Mouse (Mus musculus) G1E (cell line): ENCODE data around the gene Stx18. TPM values are rescaled to one million over a fixed set of nuclear protein-coding genes. Genes with fewer than 3 reads are reported as not detected.

Experiments
- ATAC-seq: 2 replicates; pipeline ENCODE4 v1.8.0; 2016; ENCODE audit warnings: mild to moderate bottlenecking; ENCODE audit not compliant: insufficient number of reproducible peaks, poor library complexity, low FRiP score, severe bottlenecking; ENCODE audit errors: extremely low read depth
- DNase-seq: peaks from one replicate; pipeline ENCODE4 v3.0.0; 2012; ENCODE audit warnings: low spot score
- H3K27me3 ChIP-seq: 2 replicates; pipeline ENCODE4 v1.6.1; 2012; ENCODE audit warnings: mild to moderate bottlenecking, low read length, inconsistent platforms; ENCODE audit not compliant: insufficient read depth
- H3K36me3 ChIP-seq: replicated peaks from 2 replicates; pipeline ENCODE3; 2012; ENCODE audit warnings: mild to moderate bottlenecking, inconsistent platforms
- H3K4me1 ChIP-seq: 2 replicates; pipeline ENCODE4 v1.6.1; 2012; ENCODE audit warnings: low read depth, low read length, inconsistent platforms, mixed read lengths; ENCODE audit not compliant: insufficient read depth
- H3K4me3 ChIP-seq: 2 replicates; pipeline ENCODE4 v1.5.1; 2012; ENCODE audit warnings: low read depth, mild to moderate bottlenecking, inconsistent platforms, low read length, moderate library complexity, mixed read lengths
- H3K9me3 ChIP-seq: replicated peaks from 2 replicates; pipeline ENCODE4 v1.6.1; 2012; ENCODE audit warnings: inconsistent platforms
- CTCF ChIP-seq: IDR thresholded peaks from 2 replicates; pipeline ENCODE4 v1.5.1; 2012; ENCODE audit warnings: low read depth, low read length, inconsistent platforms, mixed read lengths
- GATA1 ChIP-seq: IDR thresholded peaks from 2 replicates; pipeline ENCODE4 v1.6.1; 2012; ENCODE audit warnings: borderline replicate concordance, low read length, inconsistent platforms, mixed read lengths
- GATA2 ChIP-seq: IDR thresholded peaks from 2 replicates; pipeline ENCODE4 v1.6.1; 2012; ENCODE audit warnings: low read depth, low read length, inconsistent platforms, borderline replicate concordance
- POLR2AphosphoS5 ChIP-seq: IDR thresholded peaks from 2 replicates; pipeline ENCODE4 v1.6.1; 2012; ENCODE audit warnings: low read depth, low read length, inconsistent platforms; ENCODE audit not compliant: insufficient replicate concordance
- TAL1 ChIP-seq: conservative IDR thresholded peaks from 2 replicates; pipeline ENCODE4 v1.6.1; 2012; ENCODE audit warnings: low read depth, low read length, inconsistent platforms, mixed read lengths
- polyA plus RNA-seq: library from polyadenylated mRNA; stranded (reverse); fragments of >175 nt; gene quantifications from 2 replicates; pipeline ENCODE4 v1.2.3, GENCODE M21; 2012
- total RNA-seq, 2 experiments: library from RNA; stranded (forward) in 1 of 2; stranded (reverse) in 1 of 2; fragments of 200-1000 nt in 1 of 2; fragments of >200 nt in 1 of 2; fragmentation: Nextera tagmentation in 1 of 2; gene quantifications; 2 replicates each; pipeline ENCODE4 v1.2.3; 2014 to 2017

Gene Stx18
- total and polyA plus RNA-seq, 3 experiments: 20.3 to 38.4 (median 32.7) TPM

- TF ChIP-seq GATA1: no peak
- TF ChIP-seq CTCF: no peak
- no peak for TF ChIP-seq POLR2AphosphoS5
- TF ChIP-seq GATA2: no peak
- no peak for TF ChIP-seq TAL1
- Histone ChIP-seq H3K4me1 (no peaks in the 10 kb centered on the region), H3K36me3 (no peaks in the 10 kb centered on the region), H3K9me3 (peaks cover 2% of the 10 kb centered on the region; the same call in 1 of the 2 replicates), H3K4me3 (no peak overlapping the region), H3K27me3 (no peaks in the 10 kb centered on the region; the same call in 1 of the 2 replicates)
- DNase-seq: no peak
- ATAC-seq: no peak
Measured at GRCm38 (mm10) chr5:38153636-38154035, 115.1 kb downstream of the Stx18 start.

DNA sequence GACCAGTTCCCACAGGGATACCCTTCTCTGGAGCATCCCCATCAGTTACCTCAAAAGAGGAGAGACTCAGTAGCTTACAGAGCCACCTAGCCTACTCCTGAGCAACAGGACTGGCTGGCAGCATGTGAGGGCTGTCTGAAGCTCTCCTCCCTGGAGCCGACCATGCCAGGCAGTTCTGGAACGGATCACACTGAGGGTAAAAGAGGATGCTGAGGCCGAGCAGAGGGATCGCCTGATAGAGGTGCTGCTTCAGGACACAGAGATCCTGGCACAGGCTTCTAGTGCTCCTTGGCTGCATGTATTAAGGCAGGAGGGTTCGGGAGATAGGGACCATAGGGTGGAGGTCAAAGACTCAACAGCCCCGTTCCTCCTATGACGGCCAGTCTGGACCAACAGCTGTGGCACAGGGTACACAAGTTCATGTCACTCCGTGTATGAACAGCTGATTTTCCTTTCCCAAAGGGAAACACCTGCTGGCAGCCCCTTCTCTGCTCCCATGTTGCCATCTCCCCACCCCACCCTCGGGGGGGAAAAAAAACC lies 119.0 kb downstream of the Stx18 start:
- no peaks in the 10 kb centered on the region for H3K4me1 ChIP-seq
- no peak overlapping the region for H3K4me3 ChIP-seq
- no peak for ATAC-seq
- H3K9me3 ChIP-seq: peaks cover 10% of the 10 kb centered on the region
- DNase-seq: no peak
- TF ChIP-seq TAL1: no peak
- TF ChIP-seq CTCF: no peak
- no peak for TF ChIP-seq GATA2
- TF ChIP-seq POLR2AphosphoS5: no peak
- TF ChIP-seq GATA1: no peak
- no peaks in the 10 kb centered on the region for H3K36me3 ChIP-seq
- peaks cover 2% of the 10 kb centered on the region; the same call in 1 of the 2 replicates for H3K27me3 ChIP-seq

GRCm38 (mm10) chr5:38158501-38158946 lies 120.0 kb downstream of the Stx18 start:
- H3K27me3 ChIP-seq: peaks cover 2% of the 10 kb centered on the region; the same call in 1 of the 2 replicates
- no peaks in the 10 kb centered on the region for H3K36me3 ChIP-seq
- H3K4me3 ChIP-seq: no peak overlapping the region
- no peak for ATAC-seq
- DNase-seq: no peak
- H3K9me3 ChIP-seq: peaks cover 10% of the 10 kb centered on the region
- no peaks in the 10 kb centered on the region for H3K4me1 ChIP-seq
- TF ChIP-seq GATA2: no peak
- TF ChIP-seq TAL1: no peak
- TF ChIP-seq GATA1: no peak
- no peak for TF ChIP-seq POLR2AphosphoS5
- TF ChIP-seq CTCF: no peak

GRCm38 (mm10) chr5:38158947-38159633 lies 120.5 kb downstream of the Stx18 start:
- peaks cover 2% of the 10 kb centered on the region; the same call in 1 of the 2 replicates for H3K27me3 ChIP-seq
- ATAC-seq: no peak

GRCm38 (mm10) chr5:38159634-38160413 lies 121.3 kb downstream of the Stx18 start, which contains the start of gene Nsg1:
TSS of gene Nsg1 (minus strand) at chr5:38159907.
- H3K36me3 ChIP-seq: no peaks in the 10 kb centered on the region
- H3K27me3 ChIP-seq: peaks cover 4% of the 10 kb centered on the region; the same call in 1 of the 2 replicates
- TF ChIP-seq TAL1: no peak
- no peak for TF ChIP-seq CTCF
- TF ChIP-seq POLR2AphosphoS5: no peak
- no peak for TF ChIP-seq GATA2
- no peak for TF ChIP-seq GATA1
- peaks cover 10% of the 10 kb centered on the region for H3K9me3 ChIP-seq
- no peak for DNase-seq
- no peak for ATAC-seq
- no peak within 1 kb of the TSS for H3K4me3 ChIP-seq
- no peaks in the 10 kb centered on the region for H3K4me1 ChIP-seq

More at GRCm38 (mm10) chr5:38158947-38159633, 120.5 kb downstream of the Stx18 start:
- TF ChIP-seq GATA2 (no peak), CTCF (no peak), GATA1 (no peak), POLR2AphosphoS5 (no peak), TAL1 (no peak)
- no peaks in the 10 kb centered on the region for H3K36me3 ChIP-seq
- DNase-seq: no peak
- H3K4me3 ChIP-seq: no peak overlapping the region
- peaks cover 10% of the 10 kb centered on the region for H3K9me3 ChIP-seq
- H3K4me1 ChIP-seq: no peaks in the 10 kb centered on the region

DNA sequence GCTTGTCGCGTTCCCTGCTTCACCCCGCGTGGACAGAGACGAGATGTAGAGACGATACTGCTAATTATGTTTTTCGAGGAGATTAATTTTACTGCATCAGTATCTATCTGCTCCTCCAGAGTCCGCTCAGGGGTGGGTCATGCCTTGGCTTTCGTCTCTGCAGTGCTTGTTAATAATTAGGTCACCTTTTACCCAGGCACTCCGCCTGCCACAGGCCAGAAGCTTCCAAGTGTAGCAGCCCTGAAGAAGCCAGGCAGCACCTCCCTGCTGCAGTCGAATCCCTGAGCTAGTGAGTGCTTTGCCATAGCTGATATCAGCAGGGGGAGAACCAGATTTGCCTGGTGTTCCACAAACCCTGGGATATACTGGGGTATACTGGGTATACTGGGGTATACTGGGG lies 130.0 kb downstream of the Stx18 start:
- Histone ChIP-seq H3K27me3 (0 out of 2 replicates have a peak, but pooled peaks cover 8% of the 10 kb centered on the region), H3K36me3 (no peaks in the 10 kb centered on the region), H3K9me3 (no peaks in the 10 kb centered on the region), H3K4me1 (no peaks in the 10 kb centered on the region), H3K4me3 (no peak overlapping the region)
- DNase-seq (no peak), ATAC-seq (no peak)
- no peak for TF ChIP-seq CTCF
- no peak for TF ChIP-seq GATA1
- TF ChIP-seq TAL1: no peak
- no peak for TF ChIP-seq POLR2AphosphoS5
- TF ChIP-seq GATA2: no peak
